Mouse (Mus musculus) cerebellum, adult 2 months (tissue): ENCODE measurements around the gene Kcnk4. TPM values are rescaled to one million over a fixed set of nuclear protein-coding genes. Genes with fewer than 3 reads are reported as not detected.

Experiments used
- DNase-seq, 2 experiments: peaks; one replicate each; pipeline ENCODE4 v3.0.0; 2021
- H3K27ac ChIP-seq: fragments of 200-500 bp; 2 replicates; pipeline ENCODE4 v1.5.1; 2012; ENCODE audit warnings: low read length, control low read depth, inconsistent platforms; ENCODE audit not compliant: insufficient read depth
- H3K27me3 ChIP-seq: fragments of 200-500 bp; 2 replicates; pipeline ENCODE4 v1.6.1; 2012; ENCODE audit warnings: inconsistent platforms, mild to moderate bottlenecking, low read length, moderate library complexity; ENCODE audit not compliant: control insufficient read depth, insufficient read depth
- H3K4me1 ChIP-seq: fragments of 200-500 bp; 2 replicates; pipeline ENCODE4 v1.6.1; 2011; ENCODE audit warnings: low read length; ENCODE audit not compliant: control insufficient read depth, insufficient read depth
- H3K4me3 ChIP-seq: fragments of 200-500 bp; replicated peaks from 2 replicates; pipeline ENCODE3; 2011; ENCODE audit warnings: mild to moderate bottlenecking, low read depth, low read length, control low read depth; ENCODE audit not compliant: insufficient read depth
- CTCF ChIP-seq: fragments of 200-500 bp; IDR thresholded peaks from 2 replicates; pipeline ENCODE4 v1.5.1; 2011; ENCODE audit warnings: low read depth, mild to moderate bottlenecking, control low read depth, low read length, moderate library complexity, borderline replicate concordance; ENCODE audit not compliant: insufficient read depth
- POLR2A ChIP-seq: fragments of 200-500 bp; IDR thresholded peaks from 2 replicates; pipeline ENCODE4 v1.6.1; 2011; ENCODE audit warnings: low read length, control low read depth, borderline replicate concordance; ENCODE audit not compliant: insufficient read depth
- WGBS: fragments of 180-500 bp; shearing (Covaris S2); methylation state at CpG from one replicate; pipeline ENCODE4 v1.1.7; 2018; 5-methylcytosine and 5-hydroxymethylcytosine counted together
- polyA plus RNA-seq: library from polyadenylated mRNA; depleted of rRNA; stranded (reverse); fragments of >200 nt; gene quantifications from 2 replicates; pipeline ENCODE4 v1.2.3, GENCODE M21; 2012

The Kcnk4 gene
- polyA plus RNA-seq, 1 experiment, result 5.9 TPM

DNA sequence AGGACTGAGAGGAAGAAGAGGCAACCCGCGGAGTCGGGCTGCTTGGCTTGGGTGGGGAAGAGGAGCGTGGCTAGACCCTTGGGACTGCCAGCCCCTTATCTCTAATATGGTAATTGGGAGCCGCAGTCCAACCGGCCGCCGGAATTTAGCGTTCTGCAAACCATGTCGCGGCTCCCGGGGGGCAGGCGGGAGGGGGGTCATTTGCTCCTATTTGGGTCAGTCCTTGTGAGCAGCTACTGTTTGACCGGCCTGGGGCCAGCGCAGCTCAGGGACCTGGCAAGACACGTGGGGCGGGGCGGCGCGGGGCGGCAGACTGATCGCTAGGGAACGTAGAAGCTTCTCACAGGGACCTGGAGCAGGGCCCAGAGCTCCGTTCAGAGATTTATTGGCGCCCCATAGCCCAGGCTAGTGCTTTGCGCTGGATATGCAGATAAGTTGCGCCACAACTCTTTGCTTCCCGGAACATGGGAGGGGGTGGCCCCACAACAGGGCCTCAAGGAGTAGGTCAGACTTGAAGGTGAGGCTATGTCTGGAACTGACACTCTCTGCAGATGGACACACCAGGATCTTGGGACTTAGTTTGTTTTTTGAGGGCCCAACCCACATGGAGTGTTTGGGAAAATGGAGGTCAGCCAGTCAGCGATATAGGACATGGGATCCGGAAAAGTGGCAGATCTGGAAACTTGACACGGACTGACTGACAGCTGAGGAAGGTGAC, 17.8 kb upstream of the Kcnk4 start:
- peak overlapping the region; percentile 73 for H3K27ac ChIP-seq
- DNase-seq, result peak; percentile 78 to 82
- H3K4me1 ChIP-seq, result peaks cover 22% of the 10 kb centered on the region
- no peak for TF ChIP-seq POLR2A
- no peak for TF ChIP-seq CTCF
- no peaks in the 10 kb centered on the region for H3K27me3 ChIP-seq
- WGBS, result under 1% methylated on average over 31 of the region's 31 CpGs
- peak overlapping the region; percentile 97 for H3K4me3 ChIP-seq

DNA sequence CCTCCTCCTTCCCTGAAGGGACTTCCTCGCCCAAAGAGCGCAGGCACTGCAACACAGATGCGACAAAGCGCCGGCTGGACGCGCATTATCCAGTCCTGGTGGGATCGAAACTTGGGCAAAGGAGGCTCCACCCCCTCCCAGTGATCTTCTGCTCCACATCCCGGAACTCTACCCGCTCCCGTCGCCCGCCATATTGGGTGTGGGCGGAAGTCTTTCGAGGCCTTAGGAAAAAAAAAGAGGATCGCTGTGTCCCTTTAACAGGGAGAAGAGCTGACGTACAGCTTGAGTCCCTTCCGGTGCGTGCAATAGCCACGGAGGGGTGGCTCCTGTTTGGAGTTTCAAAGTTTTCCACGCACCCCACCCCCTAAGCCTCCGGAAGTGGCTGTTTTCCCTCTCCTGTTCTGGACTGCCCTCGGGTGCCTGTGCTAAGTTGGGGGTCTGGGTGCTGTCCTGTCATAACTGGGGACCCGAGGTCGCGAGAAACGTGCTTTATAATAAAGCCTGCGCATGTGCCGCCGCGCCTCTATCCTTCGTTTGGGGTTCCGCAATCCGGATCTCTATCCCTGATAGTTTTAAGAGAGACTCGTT, 17.2 kb upstream of the Kcnk4 start:
- peak; percentile 70; the same call in 1 of the 2 replicates for TF ChIP-seq POLR2A
- no peak for TF ChIP-seq CTCF
- Histone ChIP-seq H3K27ac (peak overlapping the region; percentile 79), H3K4me3 (peak overlapping the region; percentile 97), H3K27me3 (no peaks in the 10 kb centered on the region), H3K4me1 (peaks cover 22% of the 10 kb centered on the region)
- DNase-seq, result peak; percentile 94 to 96
- WGBS, result under 1% methylated on average over 35 of the region's 35 CpGs

DNA sequence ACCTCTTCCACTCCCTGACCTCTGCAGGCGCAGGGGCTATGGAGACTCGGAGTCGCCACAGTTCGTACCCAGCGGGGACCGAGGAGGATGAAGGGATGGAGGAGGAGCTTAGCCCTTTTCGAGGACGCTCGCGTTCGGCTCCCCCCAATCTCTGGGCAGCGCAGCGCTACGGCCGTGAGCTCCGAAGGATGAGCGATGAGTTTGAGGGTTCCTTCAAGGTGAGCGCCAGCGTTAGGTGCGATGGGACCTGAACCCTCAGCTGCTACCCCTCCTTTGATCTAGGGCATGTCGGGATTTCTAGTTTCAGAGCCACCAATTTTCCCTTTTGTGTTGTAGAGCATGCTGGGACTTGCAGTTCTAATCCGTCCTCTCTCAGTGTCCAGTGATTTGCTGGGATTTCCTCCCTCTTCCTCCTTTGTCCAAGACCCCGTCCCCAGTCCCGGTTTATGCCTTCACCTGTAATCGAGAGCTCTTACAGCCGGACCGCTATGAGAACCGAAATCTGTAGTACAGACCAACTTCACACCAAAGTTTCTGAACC, 16.4 kb upstream of the Kcnk4 start:
- TF ChIP-seq POLR2A, result peak; percentile 81; the same call in 1 of the 2 replicates
- no peak for TF ChIP-seq CTCF
- peak overlapping the region; percentile 97 for H3K4me3 ChIP-seq

DNA sequence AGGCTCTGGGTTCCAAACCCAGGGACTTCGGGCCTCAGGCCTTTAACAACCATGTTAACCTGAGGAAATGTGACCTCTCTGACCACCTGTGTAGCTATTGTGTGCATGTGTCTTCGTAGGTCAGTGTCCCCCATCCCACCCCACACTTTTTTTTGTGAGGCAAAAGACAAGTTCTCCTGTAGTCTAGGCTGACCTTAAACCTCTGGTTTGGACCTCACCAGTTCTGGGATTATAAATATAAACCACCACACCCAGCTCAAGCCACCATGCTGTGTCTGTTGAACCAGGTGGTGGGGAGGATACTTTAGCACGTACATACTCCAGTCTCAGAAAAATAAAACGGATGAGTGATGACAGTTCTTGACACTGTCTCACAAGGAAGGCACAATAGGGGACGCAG, 15.6 kb upstream of the Kcnk4 start:
- 36% methylated on average over 5 of the region's 5 CpGs for WGBS
- no peak for DNase-seq
- peaks cover 22% of the 10 kb centered on the region for H3K4me1 ChIP-seq
- H3K27me3 ChIP-seq, result no peaks in the 10 kb centered on the region
- no peak overlapping the region for H3K27ac ChIP-seq
- H3K4me3 ChIP-seq, result no peak overlapping the region
- TF ChIP-seq CTCF (no peak), POLR2A (no peak)

More for the DNA sequence above, 16.4 kb upstream of the Kcnk4 start:
- no peaks in the 10 kb centered on the region for H3K27me3 ChIP-seq
- peak; percentile 77 to 78 for DNase-seq
- WGBS, result under 1% methylated on average over 28 of the region's 28 CpGs
- peaks cover 22% of the 10 kb centered on the region for H3K4me1 ChIP-seq
- H3K27ac ChIP-seq, result peak overlapping the region; percentile 79

DNA sequence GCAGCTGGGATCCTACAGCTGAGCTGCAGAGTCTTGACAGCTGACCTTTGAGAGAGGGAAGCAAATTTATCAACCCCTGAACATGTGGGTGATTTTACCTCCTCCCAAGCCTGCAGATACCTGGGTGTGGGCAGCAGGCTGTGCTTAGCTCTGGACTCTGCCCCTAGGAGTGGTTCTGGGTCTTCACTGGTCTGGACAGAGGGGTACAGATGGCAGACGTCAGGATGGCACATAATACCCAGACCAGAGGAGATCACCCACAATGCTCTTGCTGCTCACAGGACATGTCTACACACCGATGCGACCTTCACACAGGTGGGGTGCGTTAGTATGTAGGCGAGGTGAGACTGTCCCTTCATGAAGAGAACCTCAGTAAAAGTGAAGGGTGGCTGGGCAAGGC, 15.2 kb upstream of the Kcnk4 start:
- TF ChIP-seq POLR2A, result no peak
- no peak for TF ChIP-seq CTCF
- Histone ChIP-seq H3K27ac (no peak overlapping the region), H3K4me3 (no peak overlapping the region), H3K4me1 (peaks cover 22% of the 10 kb centered on the region), H3K27me3 (no peaks in the 10 kb centered on the region)
- no peak for DNase-seq
- WGBS, result 87% methylated on average over 5 of the region's 5 CpGs

DNA sequence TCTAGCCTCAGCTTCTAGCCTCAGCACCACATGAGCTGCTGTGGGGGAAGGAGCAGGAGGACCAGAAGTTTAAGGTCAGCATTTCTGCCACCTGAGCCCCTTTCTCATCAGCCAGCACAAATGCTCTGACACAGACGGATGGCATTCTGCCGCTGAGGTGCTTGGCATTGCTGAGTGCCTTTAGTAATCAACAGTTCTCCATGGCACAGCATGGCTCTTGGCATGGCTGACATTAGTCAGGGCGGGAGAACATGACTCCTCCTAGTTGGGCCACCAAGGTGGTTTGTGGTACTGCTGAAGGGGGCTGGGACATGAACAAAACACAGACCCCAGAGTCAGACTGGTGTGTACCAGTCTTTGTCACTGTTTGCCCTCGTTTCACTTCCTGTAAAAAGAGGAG, 13.9 kb upstream of the Kcnk4 start:
- TF ChIP-seq POLR2A, result no peak
- no peak for TF ChIP-seq CTCF
- H3K4me3 ChIP-seq, result no peak overlapping the region
- H3K4me1 ChIP-seq, result peaks cover 22% of the 10 kb centered on the region
- DNase-seq, result peak; percentile 79 to 88
- H3K27me3 ChIP-seq, result no peaks in the 10 kb centered on the region
- WGBS, result 14% methylated on average over 4 of the region's 4 CpGs
- H3K27ac ChIP-seq, result peak overlapping the region; percentile 74

DNA sequence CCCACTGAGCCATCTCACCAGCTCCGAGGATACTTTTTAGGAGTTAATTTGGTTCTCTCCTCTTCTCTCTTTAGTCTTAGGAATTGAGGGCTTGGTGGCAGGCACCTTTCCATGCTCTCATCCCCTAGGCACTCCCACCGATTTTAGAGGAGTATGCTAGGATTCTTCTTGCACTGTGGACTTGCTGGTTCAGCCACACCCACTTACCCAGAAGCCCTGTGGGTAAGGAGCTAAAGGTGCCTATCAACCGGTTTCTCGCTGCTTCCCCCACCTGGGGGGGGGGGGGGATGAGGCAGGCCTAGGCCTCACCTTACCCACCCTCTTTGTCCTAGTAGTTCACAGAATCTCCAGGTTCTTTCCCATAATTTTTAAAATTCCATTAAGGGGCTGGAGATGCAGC, 13.4 kb upstream of the Kcnk4 start:
- Histone ChIP-seq H3K4me1 (peaks cover 20% of the 10 kb centered on the region), H3K4me3 (no peak overlapping the region), H3K27ac (peak overlapping the region; percentile 74), H3K27me3 (no peaks in the 10 kb centered on the region)
- no peak for DNase-seq
- WGBS, result 35% methylated on average over 4 of the region's 4 CpGs
- no peak for TF ChIP-seq CTCF
- no peak for TF ChIP-seq POLR2A

DNA sequence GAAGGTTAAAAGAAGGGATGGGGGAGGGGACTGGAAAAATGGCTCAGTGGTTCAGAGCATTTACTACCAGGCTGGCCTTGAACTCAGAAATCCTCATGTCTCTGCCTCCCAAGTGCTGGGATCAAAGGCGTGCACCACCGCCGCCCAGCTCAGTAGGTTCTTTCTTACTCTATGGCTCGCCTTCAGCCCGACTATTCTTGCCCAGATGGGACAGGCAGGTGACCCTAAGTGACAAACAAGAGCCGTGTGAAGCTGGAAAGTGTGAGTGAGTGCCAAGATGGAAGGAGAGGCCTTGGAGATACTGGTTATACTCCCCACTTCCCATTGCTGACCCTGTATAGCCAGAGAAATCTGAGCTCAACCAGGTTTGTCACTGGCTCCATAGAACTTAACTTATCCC, 9.4 kb upstream of the Kcnk4 start:
- 91% methylated on average over 6 of the region's 6 CpGs for WGBS
- Histone ChIP-seq H3K27ac (no peak overlapping the region), H3K4me1 (peaks cover 29% of the 10 kb centered on the region), H3K4me3 (no peak overlapping the region), H3K27me3 (no peaks in the 10 kb centered on the region)
- TF ChIP-seq POLR2A (no peak), CTCF (no peak)
- DNase-seq, result no peak
